22 mouse cellular contexts compared by ENCODE assay signal in the genomic region with DNA sequence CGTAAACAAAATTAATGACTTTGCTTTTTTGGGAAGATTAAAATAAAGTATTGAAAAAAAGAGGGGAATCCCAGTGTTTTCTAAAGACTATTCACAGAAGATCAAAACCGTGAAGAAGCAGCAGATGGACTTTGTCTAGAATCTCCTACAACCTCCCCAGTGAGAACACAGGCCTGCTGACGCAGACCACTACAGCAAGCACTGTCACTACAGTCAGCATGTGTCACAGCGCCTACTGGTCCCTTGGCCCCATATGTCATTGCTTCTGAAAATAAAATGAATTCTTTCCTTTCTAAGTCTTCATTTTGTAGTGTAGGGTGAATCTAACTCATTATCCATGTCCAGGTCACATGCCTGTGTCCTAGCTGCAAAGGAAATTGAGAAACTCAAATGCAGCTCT.
DNase-seq lines count a peak whose midpoint lies in the region; ATAC-seq and TF ChIP-seq lines count a peak whose summit lies in the region.
"Had no signal": no experiment of that assay in that cellular context is flagged by ENCODE, and none has a peak within 500 bp of the region (broad histone marks: within the 10 kb centered on the region; RNA-seq: fewer than 3 reads in every experiment).

No protein-coding gene starts in this region.

- intact Hi-C loops in heart, adult 2 months (cut with DNase I), result no loop called here

- no peak for TF ChIP-seq POLR2A in heart, adult 2 months (IDR thresholded peaks at IDR 0.05; ENCODE audit: insufficient read depth, low read depth, low read length)

- H3K4me3 ChIP-seq in hindbrain, embryonic 12.5 days, result no peak overlapping the region
- no peak overlapping the region for H3K4me3 ChIP-seq in hindbrain, postnatal 0 days (ENCODE audit: low read length)
- no peak overlapping the region for H3K4me3 ChIP-seq in midbrain, embryonic 13.5 days (replicated peaks)
- H3K4me3 ChIP-seq in midbrain, postnatal 0 days (ENCODE audit: low read depth, low read length), result no peak overlapping the region
- H3K4me3 ChIP-seq in forebrain, postnatal 0 days (ENCODE audit: low read depth, low read length), result no peak overlapping the region
- H3K4me3 ChIP-seq in midbrain, embryonic 14.5 days (replicated peaks; ENCODE audit: low read depth, low read length), result no peak overlapping the region
- no peak overlapping the region for H3K4me3 ChIP-seq in heart, adult 2 months
- H3K4me3 ChIP-seq: embryonic facial prominence, embryonic 15.5 days; gastrocnemius, adult 2 months; limb, embryonic 12.5 days; liver, embryonic 12.5 days; lung, embryonic 15.5 days had no signal

- H3K27me3 ChIP-seq in hindbrain, embryonic 12.5 days, result no peaks in the 10 kb centered on the region
- no peaks in the 10 kb centered on the region for H3K27me3 ChIP-seq in hindbrain, postnatal 0 days (ENCODE audit: insufficient read depth, low read length)
- no peaks in the 10 kb centered on the region for H3K27me3 ChIP-seq in midbrain, embryonic 13.5 days
- no peaks in the 10 kb centered on the region for H3K27me3 ChIP-seq in midbrain, postnatal 0 days (ENCODE audit: insufficient read depth, low read length)
- H3K27me3 ChIP-seq in forebrain, postnatal 0 days (ENCODE audit: insufficient read depth, low read length), result no peaks in the 10 kb centered on the region
- no peaks in the 10 kb centered on the region for H3K27me3 ChIP-seq in midbrain, embryonic 14.5 days (ENCODE audit: control insufficient read depth, insufficient read depth, low read length)
- no peaks in the 10 kb centered on the region for H3K27me3 ChIP-seq in heart, adult 2 months (ENCODE audit: control insufficient read depth, insufficient read depth, low read length)
- H3K27me3 ChIP-seq: embryonic facial prominence, embryonic 15.5 days; limb, embryonic 12.5 days; liver, embryonic 12.5 days; lung, embryonic 15.5 days had no signal

- no peaks in the 10 kb centered on the region for H3K9me3 ChIP-seq in hindbrain, embryonic 12.5 days (replicated peaks)
- no peaks in the 10 kb centered on the region for H3K9me3 ChIP-seq in hindbrain, postnatal 0 days (ENCODE audit: low read length)
- no peaks in the 10 kb centered on the region for H3K9me3 ChIP-seq in midbrain, embryonic 13.5 days
- no peaks in the 10 kb centered on the region for H3K9me3 ChIP-seq in midbrain, postnatal 0 days (ENCODE audit: low read length)
- H3K9me3 ChIP-seq in forebrain, postnatal 0 days (ENCODE audit: low read length), result no peaks in the 10 kb centered on the region
- H3K9me3 ChIP-seq in midbrain, embryonic 14.5 days (ENCODE audit: control insufficient read depth, low read length), result no peaks in the 10 kb centered on the region
- H3K9me3 ChIP-seq: embryonic facial prominence, embryonic 15.5 days; limb, embryonic 12.5 days; liver, embryonic 12.5 days; lung, embryonic 15.5 days had no signal

- peak overlapping the region; percentile 48; the same call in 1 of the 2 replicates for H3K27ac ChIP-seq in hindbrain, embryonic 12.5 days
- no peak overlapping the region for H3K27ac ChIP-seq in hindbrain, postnatal 0 days
- H3K27ac ChIP-seq in midbrain, embryonic 13.5 days, result peak overlapping the region; percentile 67
- no peak overlapping the region for H3K27ac ChIP-seq in midbrain, postnatal 0 days (ENCODE audit: low read depth, low read length)
- no peak overlapping the region for H3K27ac ChIP-seq in forebrain, postnatal 0 days (ENCODE audit: low read depth, low read length)
- peak overlapping the region; percentile 60 for H3K27ac ChIP-seq in midbrain, embryonic 14.5 days (replicated peaks; ENCODE audit: low read depth, low read length)
- no peak overlapping the region for H3K27ac ChIP-seq in heart, adult 2 months
- H3K27ac ChIP-seq: embryonic facial prominence, embryonic 15.5 days; gastrocnemius, adult 2 months; limb, embryonic 12.5 days; liver, embryonic 12.5 days; lung, embryonic 15.5 days had no signal

- TF ChIP-seq EP300 in heart, adult 2 months (IDR thresholded peaks at IDR 0.05; ENCODE audit: insufficient read depth, low read depth, low read length), result no peak

- H3K36me3 ChIP-seq in hindbrain, embryonic 12.5 days, result no peaks in the 10 kb centered on the region
- H3K36me3 ChIP-seq in hindbrain, postnatal 0 days (ENCODE audit: insufficient read depth, low read length), result no peaks in the 10 kb centered on the region
- no peaks in the 10 kb centered on the region for H3K36me3 ChIP-seq in midbrain, embryonic 13.5 days
- no peaks in the 10 kb centered on the region for H3K36me3 ChIP-seq in midbrain, postnatal 0 days (ENCODE audit: insufficient read depth, low read length)
- no peaks in the 10 kb centered on the region for H3K36me3 ChIP-seq in forebrain, postnatal 0 days (ENCODE audit: insufficient read depth)
- no peaks in the 10 kb centered on the region for H3K36me3 ChIP-seq in midbrain, embryonic 14.5 days (ENCODE audit: control insufficient read depth, insufficient read depth, low read length)
- H3K36me3 ChIP-seq in heart, adult 2 months (ENCODE audit: control insufficient read depth, insufficient read depth, low read length), result no peaks in the 10 kb centered on the region
- H3K36me3 ChIP-seq: embryonic facial prominence, embryonic 15.5 days; limb, embryonic 12.5 days; liver, embryonic 12.5 days; lung, embryonic 15.5 days had no signal

- DNase-seq in hindbrain, postnatal 0 days (ENCODE audit: low spot score), result no peak
- DNase-seq in midbrain, postnatal 0 days (ENCODE audit: low spot score), result no peak
- no peak for DNase-seq in forebrain, postnatal 0 days
- DNase-seq in midbrain, embryonic 14.5 days, result peak; percentile 11
- DNase-seq in heart, adult 2 months, result no peak
- DNase-seq: adrenal gland, postnatal 14 days; cerebellum, postnatal 36 days; gastrocnemius, adult 2 months; heart, postnatal 10 days; kidney, adult 18-20 months; kidney, postnatal 25 days; lung, postnatal 4 days; spleen, adult 18-20 months; thymus, adult 18-20 months; thymus, postnatal 4 days had no signal

- TF ChIP-seq CTCF in hindbrain, postnatal 0 days (IDR thresholded peaks at IDR 0.05; ENCODE audit: low read depth), result no peak
- TF ChIP-seq CTCF in midbrain, postnatal 0 days (IDR thresholded peaks at IDR 0.05), result no peak
- TF ChIP-seq CTCF in forebrain, postnatal 0 days (IDR thresholded peaks at IDR 0.05; ENCODE audit: low read depth), result no peak
- no peak for TF ChIP-seq CTCF in heart, adult 2 months (IDR thresholded peaks at IDR 0.05)

- H3K4me1 ChIP-seq in hindbrain, embryonic 12.5 days, result peaks cover 7% of the 10 kb centered on the region; the same call in 1 of the 2 replicates
- H3K4me1 ChIP-seq in hindbrain, postnatal 0 days (ENCODE audit: insufficient read depth, low read length), result no peaks in the 10 kb centered on the region
- peaks cover 8% of the 10 kb centered on the region for H3K4me1 ChIP-seq in midbrain, embryonic 13.5 days (replicated peaks)
- no peaks in the 10 kb centered on the region for H3K4me1 ChIP-seq in midbrain, postnatal 0 days (ENCODE audit: insufficient read depth, low read length)
- no peaks in the 10 kb centered on the region for H3K4me1 ChIP-seq in forebrain, postnatal 0 days (ENCODE audit: insufficient read depth)
- H3K4me1 ChIP-seq in midbrain, embryonic 14.5 days (ENCODE audit: control insufficient read depth, insufficient read depth, low read length), result peaks cover 9% of the 10 kb centered on the region
- no peaks in the 10 kb centered on the region for H3K4me1 ChIP-seq in heart, adult 2 months (ENCODE audit: control insufficient read depth, insufficient read depth, low read length)
- H3K4me1 ChIP-seq: embryonic facial prominence, embryonic 15.5 days; limb, embryonic 12.5 days; liver, embryonic 12.5 days; lung, embryonic 15.5 days had no signal

- no peak overlapping the region for H3K4me2 ChIP-seq in hindbrain, embryonic 12.5 days (replicated peaks)
- no peak overlapping the region for H3K4me2 ChIP-seq in hindbrain, postnatal 0 days (ENCODE audit: low read depth, low read length)
- no peak overlapping the region for H3K4me2 ChIP-seq in midbrain, embryonic 13.5 days (replicated peaks)
- H3K4me2 ChIP-seq in midbrain, postnatal 0 days (ENCODE audit: low read depth, low read length, poor library complexity, severe bottlenecking), result no peak overlapping the region
- no peak overlapping the region for H3K4me2 ChIP-seq in forebrain, postnatal 0 days (ENCODE audit: low read depth)
- H3K4me2 ChIP-seq in midbrain, embryonic 14.5 days (ENCODE audit: low read length), result no peak overlapping the region
- H3K4me2 ChIP-seq: embryonic facial prominence, embryonic 15.5 days; heart, embryonic 11.5 days; limb, embryonic 12.5 days; liver, embryonic 12.5 days; lung, embryonic 15.5 days had no signal

- 77% methylated on average over 4 of the region's 4 CpGs for WGBS in hindbrain, embryonic 12.5 days
- 69% methylated on average over 4 of the region's 4 CpGs for WGBS in hindbrain, postnatal 0 days
- 70% methylated on average over 4 of the region's 4 CpGs for WGBS in midbrain, embryonic 13.5 days
- WGBS in midbrain, postnatal 0 days, result 70% methylated on average over 4 of the region's 4 CpGs
- 75% methylated on average over 4 of the region's 4 CpGs for WGBS in forebrain, postnatal 0 days
- 65% methylated on average over 4 of the region's 4 CpGs for WGBS in midbrain, embryonic 14.5 days
- 76% methylated on average over 4 of the region's 4 CpGs for WGBS in heart, adult 2 months

- H3K79me2 ChIP-seq in heart, adult 2 months (replicated peaks; ENCODE audit: control insufficient read depth, insufficient read depth, low read length), result no peaks in the 10 kb centered on the region

- no peak overlapping the region for H3K9ac ChIP-seq in hindbrain, embryonic 12.5 days
- no peak overlapping the region for H3K9ac ChIP-seq in hindbrain, postnatal 0 days (replicated peaks; ENCODE audit: low read length)
- H3K9ac ChIP-seq in midbrain, embryonic 13.5 days (replicated peaks), result no peak overlapping the region
- H3K9ac ChIP-seq in midbrain, postnatal 0 days (replicated peaks; ENCODE audit: low read length, poor library complexity, severe bottlenecking), result no peak overlapping the region
- no peak overlapping the region for H3K9ac ChIP-seq in forebrain, postnatal 0 days
- no peak overlapping the region for H3K9ac ChIP-seq in midbrain, embryonic 14.5 days (replicated peaks; ENCODE audit: low read length)
- H3K9ac ChIP-seq in heart, adult 2 months (ENCODE audit: low read depth, low read length), result no peak overlapping the region
- H3K9ac ChIP-seq: embryonic facial prominence, embryonic 15.5 days; limb, embryonic 12.5 days; liver, embryonic 12.5 days; lung, embryonic 15.5 days had no signal

- ATAC-seq in hindbrain, embryonic 12.5 days (ENCODE audit: low FRiP score), result peak; percentile 62
- no peak for ATAC-seq in hindbrain, postnatal 0 days
- peak; percentile 70 for ATAC-seq in midbrain, embryonic 13.5 days
- ATAC-seq in midbrain, postnatal 0 days (ENCODE audit: low FRiP score), result no peak
- ATAC-seq in forebrain, postnatal 0 days, result peak; percentile 65
- ATAC-seq in midbrain, embryonic 14.5 days (ENCODE audit: low FRiP score, low TSS enrichment), result no peak
- ATAC-seq: liver, embryonic 12.5 days had no signal

Comparison
In these comparisons a context has a peak if more than half of its experiments do, and no peak if none do; other contexts are left out.
1. ATAC-seq: peak in hindbrain, embryonic 12.5 days (single experiment), midbrain, embryonic 13.5 days (single experiment) and forebrain, postnatal 0 days (single experiment); none in hindbrain, postnatal 0 days (single experiment), midbrain, postnatal 0 days (single experiment) and midbrain, embryonic 14.5 days (single experiment).
2. H3K27ac ChIP-seq: peak in hindbrain, embryonic 12.5 days (single experiment), midbrain, embryonic 13.5 days (single experiment) and midbrain, embryonic 14.5 days (single experiment); none in hindbrain, postnatal 0 days (single experiment), midbrain, postnatal 0 days (single experiment), forebrain, postnatal 0 days (single experiment) and heart, adult 2 months (single experiment).